Mouse (Mus musculus) small intestine, adult 2 months (tissue): ENCODE data around the gene AW549877.

Experiments used
- CTCF ChIP-seq: fragments of 200-500 bp; IDR thresholded peaks from 2 replicates; pipeline ENCODE4 v1.5.1; 2012; ENCODE audit warnings: low read depth, mild to moderate bottlenecking, control low read depth, inconsistent platforms, low read length, moderate library complexity, mixed read lengths; ENCODE audit not compliant: insufficient replicate concordance, insufficient read length; ENCODE audit errors: extremely low read depth
- POLR2A ChIP-seq: fragments of 200-500 bp; IDR thresholded peaks from 2 replicates; pipeline ENCODE4 v1.6.1; 2012; ENCODE audit warnings: low read depth, mild to moderate bottlenecking, control low read depth, inconsistent platforms, low read length, moderate library complexity

- TF ChIP-seq CTCF = no peak
- TF ChIP-seq POLR2A = no peak
Measured at GRCm38 (mm10) chr15:4023747-4024146, 28.2 kb upstream of the AW549877 start.
